Mouse (Mus musculus): ENCODE measurements at regions not wholly inside any gene's neighbourhood (a gene's known extent, or its start where the extent isn't known, plus 50 kb on each side); places are given as distances from the start of the nearest gene placed in this dataset.

DNA sequence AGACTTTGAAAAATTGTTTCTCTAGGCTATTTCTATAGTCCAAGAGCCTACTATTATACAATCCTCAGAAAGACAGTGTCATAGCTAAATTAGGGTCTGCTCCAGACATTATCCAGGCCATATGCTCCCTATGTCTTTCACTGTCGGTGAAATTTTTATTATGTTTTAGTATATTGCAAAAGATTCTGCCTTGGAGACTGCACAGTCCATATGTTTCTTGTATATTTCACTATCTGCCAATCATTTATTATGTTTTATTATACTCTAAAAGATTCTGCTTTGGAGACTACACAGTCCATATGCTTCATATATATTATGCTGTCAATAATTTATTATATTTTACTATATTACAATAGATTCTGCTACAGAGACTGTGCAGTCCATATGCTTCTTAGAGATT, 564.3 kb upstream of the 4931417E11Rik start:
- DNase-seq = no peak

DNA sequence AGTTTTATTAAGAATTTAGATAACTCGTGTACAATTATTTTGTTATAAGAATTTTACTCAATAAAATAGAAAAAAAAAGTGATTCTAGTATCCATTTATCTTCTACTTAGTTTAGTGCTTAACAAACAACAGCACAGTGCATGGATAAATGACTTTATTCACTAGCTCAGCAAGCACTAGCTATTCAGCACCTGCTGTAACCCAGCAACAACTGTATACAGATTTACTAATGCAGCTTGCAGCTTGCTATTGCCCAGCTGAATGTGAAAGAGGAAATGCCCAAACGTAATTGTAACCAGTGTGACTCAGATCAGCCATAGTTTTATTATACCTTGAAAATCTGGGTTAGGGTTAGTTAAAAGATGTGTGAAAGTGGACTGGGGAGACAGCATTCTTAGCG, 547.6 kb upstream of the 4931417E11Rik start:
- no peak for DNase-seq

DNA sequence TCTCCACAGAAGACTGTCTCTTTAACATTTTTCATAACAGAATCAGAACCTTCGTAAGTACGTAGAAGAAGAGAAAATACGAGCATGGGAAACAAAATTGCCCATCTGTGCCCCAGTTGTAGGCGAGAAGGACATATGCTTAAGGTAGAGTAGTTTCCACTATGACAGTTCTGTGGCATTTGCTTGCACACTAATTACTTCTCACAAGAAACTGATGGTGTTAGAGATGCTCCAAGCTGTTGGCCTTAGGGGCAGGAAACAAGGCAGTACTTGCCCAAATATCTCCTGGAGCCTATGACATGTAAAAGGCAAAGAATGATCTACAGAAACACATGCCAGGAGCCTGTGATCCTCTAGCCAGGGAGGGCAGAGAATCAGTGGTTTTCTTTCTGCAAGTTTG, 512.3 kb upstream of the 4931417E11Rik start:
- no peak for DNase-seq

DNA sequence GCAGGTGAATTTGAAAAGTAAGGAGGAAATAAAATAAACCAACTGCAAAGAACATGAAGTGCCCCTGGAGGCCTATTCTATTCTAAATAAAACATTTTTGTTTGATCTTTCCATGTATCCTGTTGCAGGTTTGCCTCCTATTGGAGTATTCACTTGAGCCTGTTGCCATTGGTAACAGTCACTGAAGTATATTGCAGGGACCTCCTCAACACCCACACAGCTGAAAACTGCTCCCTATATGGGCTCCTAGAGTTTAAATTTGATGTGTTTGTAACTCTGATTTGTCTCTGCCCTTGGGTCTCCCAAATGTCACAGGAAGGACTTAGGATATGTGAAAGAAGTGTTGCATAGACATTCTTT, 480.4 kb upstream of the 4931417E11Rik start:
- DNase-seq = no peak

DNA sequence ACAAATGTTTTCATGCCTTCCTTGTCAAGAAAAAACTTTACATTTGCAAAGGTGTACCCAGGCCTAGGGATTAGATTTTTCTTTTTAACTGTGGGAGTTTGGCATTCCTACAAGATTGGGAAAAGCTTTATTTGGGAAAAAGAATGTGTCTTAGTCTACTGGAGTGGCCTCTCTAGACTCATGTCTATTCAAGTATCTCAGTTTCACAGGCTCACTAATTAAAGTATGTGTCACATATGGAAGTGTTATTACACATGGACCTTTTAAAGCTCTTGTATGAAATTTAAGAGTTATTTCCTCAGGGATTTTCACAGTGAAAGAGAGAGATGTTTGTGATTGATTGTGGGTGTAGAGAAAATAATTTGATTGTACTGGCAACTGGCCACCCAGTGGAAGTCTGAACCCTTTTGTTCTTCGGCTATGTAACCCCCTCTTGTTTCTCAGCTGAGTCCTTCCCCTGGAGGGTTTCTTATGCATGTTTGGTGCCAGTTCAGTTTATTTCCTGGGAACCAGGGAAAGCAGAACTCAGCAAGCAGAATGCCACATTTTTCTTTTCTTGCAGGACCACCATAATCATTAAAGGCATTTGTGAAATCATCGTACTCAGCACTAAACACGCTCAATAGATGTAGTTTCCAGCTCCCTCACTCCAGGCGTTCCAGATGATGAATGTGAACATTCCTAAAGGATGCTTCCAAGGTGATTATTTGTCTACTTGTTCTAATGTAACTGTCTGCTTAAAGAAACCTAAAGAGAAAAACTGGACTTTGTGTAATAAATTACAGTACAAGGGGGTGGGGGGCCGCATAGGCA, 479.9 kb upstream of the 4931417E11Rik start:
- no peak for DNase-seq

DNA sequence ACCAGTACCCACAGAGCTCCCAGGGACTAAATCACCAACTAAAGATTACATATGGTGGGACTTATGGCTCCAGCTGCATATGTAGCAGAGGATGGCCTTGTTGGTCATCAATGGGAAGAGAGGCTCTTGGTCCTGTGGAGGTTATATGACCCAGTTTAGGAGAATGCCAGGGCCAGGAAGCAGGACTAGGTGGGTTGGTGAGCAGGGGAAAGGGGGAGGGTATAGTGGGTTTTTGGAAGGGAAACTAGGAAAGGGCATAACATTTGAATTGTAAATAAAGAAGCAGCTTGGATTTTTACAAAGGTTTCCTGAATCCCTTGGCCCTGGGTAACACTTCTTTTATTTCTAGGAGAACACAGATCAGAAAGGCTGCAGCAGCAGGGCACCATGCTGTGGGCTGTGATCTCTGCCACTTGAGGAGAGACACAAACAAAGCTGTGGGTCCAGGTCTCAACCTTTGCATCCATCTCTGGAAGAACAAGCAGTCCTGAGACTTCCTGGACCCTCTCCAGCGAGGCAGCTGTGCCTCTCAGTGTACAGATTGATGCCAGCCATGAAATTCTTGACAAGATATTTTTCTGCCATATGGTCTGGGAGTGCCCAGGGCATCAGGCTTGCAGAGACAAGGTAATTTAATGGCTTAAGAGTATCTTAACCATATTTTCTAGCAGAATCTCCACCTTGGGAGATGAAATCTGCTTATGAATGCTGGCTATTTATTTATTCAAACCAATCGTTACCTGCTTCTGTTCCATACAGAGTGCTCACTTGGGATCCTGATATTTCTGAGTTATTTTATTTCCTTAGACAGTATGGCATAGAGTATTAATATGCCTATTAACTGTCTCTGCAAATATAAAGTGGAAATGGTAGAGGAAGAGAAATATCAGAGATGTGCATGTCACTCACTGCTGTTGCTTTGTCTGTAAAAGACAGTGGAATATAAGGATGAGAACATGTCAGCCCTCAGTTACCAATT, 444.2 kb upstream of the 4931417E11Rik start:
- DNase-seq = peak; percentile 93

DNA sequence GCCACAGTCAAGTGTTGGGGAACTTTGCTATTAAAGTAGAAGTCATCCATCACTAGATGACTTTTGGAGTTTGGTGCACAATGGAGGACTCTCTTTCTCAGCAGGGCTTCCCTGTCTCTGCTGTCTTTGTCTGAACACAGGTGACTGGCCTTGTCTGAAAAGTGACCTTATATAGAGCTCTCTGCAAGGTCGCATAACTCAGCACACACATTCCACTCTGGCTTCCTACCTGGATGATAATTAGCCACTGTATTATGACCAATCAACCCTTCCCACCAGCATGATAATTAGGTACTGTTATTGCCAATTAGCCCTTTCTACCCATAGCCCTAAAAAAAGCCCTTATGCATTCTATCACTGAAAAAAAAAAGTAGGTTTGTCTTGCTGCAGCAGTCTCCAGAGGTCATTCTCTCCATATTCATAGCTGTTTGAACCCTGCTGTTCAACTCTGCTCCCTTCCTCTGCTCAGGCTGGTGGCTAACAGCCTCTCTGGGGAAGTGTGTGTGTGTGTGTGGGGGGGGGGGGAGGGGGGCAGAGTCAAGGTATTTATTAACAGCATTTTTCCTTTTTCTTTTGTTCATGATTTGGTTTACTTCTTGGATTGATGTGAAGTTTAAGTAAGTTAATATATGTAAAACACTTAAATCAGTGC, 419.8 kb upstream of the 4931417E11Rik start:
- no peak for DNase-seq

DNA sequence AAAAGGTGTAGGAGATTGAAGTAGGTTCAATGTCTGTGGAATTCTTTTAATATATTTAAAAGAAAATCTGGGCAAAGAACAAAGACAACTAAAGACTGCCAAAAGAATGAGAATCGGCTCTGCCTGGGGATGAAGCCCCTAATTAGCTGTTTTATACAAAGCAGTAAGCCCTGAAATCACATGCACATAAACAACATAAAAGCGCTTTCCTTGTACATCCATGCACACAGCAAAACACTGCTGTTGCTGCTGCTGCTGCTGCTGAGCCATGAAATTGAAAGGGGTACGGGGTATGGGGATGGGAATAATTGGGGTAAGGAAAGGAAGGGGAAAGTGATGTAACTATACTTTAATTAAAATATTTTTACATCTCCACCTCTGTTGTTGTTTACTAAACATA, 409.2 kb upstream of the 4931417E11Rik start:
- no peak for DNase-seq

DNA sequence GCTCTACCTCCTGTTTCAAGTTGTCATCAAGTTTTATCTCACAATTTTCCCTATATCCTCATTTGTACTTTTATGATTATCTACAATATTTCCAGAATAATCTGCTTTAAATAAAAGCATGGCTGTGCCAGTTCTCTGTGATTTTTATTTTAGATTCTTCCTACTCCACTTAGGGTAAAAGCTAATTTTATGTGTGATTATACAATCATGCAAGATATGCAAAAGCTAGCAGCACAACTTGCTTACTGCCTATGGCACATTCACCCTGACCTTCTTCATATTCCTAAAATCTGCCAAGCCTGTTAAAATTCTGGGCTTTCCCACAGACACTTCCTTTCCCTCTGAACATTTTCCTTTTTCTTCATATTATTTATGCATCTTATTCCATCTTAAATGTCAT, 399.2 kb upstream of the 4931417E11Rik start:
- DNase-seq = no peak
